Mouse (Mus musculus): Measurements from ENCODE around the gene Camkk1.

DNA sequence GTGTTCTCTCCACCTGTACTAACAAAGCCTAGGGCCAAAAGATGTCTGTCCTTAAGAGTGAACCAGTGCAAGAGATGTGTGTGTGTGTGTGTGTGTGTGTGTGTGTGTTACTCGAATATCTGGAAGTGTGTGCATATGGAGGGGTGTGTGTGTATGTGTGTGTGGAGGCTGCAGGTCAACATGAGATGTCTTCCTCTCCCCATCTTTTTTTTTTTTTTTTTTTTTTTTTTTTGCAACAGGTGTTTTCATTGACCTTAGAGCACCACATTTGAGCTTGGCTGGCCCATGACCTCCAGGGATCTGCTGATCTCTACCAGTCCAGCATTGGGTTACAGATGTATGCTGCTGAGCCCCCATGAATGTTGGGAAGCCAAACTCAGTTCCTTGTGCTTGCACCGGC lies 22.0 kb upstream of the Camkk1 start:
- TF ChIP-seq RCOR1 (IDR thresholded peaks at IDR 0.05; ENCODE audit: low read depth, low read length): no peak
- no peak for TF ChIP-seq CTCF (IDR thresholded peaks at IDR 0.05 in 2 of 3, conservative IDR thresholded peaks at IDR 0.05 in 1 of 3; ENCODE audit: control insufficient read depth in 1 of 3, insufficient read depth in 1 of 3, low read depth in 2 of 3, low read length in 3 of 3, poor library complexity in 1 of 3, severe bottlenecking in 1 of 3)
- no peak for TF ChIP-seq ZKSCAN1 (IDR thresholded peaks at IDR 0.05; ENCODE audit: low read depth, low read length)
- TF ChIP-seq POLR2A (IDR thresholded peaks at IDR 0.05; ENCODE audit: control insufficient read depth in 1 of 2, insufficient read depth in 1 of 2, low read depth in 1 of 2, low read length in 2 of 2, poor library complexity in 1 of 2): no peak
- TF ChIP-seq TCF12 (IDR thresholded peaks at IDR 0.05; ENCODE audit: low read depth, low read length): no peak
- no peak for TF ChIP-seq EP300 (IDR thresholded peaks at IDR 0.05; ENCODE audit: low read depth in 1 of 2, low read length in 2 of 2)
- no peak for TF ChIP-seq ZMIZ1 (IDR thresholded peaks at IDR 0.05; ENCODE audit: low read depth, low read length)
- TF ChIP-seq UBTF (IDR thresholded peaks at IDR 0.05; ENCODE audit: borderline replicate concordance, insufficient read depth, low read depth, low read length): no peak
- TF ChIP-seq USF1 (IDR thresholded peaks at IDR 0.05; ENCODE audit: low read depth, low read length): no peak
- TF ChIP-seq ETS1 (IDR thresholded peaks at IDR 0.05; ENCODE audit: low read depth, low read length): no peak
- no peak for TF ChIP-seq GATA1 (IDR thresholded peaks at IDR 0.05; ENCODE audit: low read depth, low read length)
- no peak for TF ChIP-seq CHD1 (IDR thresholded peaks at IDR 0.05; ENCODE audit: low read depth, low read length)
- TF ChIP-seq KAT2A (conservative IDR thresholded peaks at IDR 0.05; ENCODE audit: low read depth, low read length): no peak
- no peak for TF ChIP-seq MAX (IDR thresholded peaks at IDR 0.05; ENCODE audit: low read length)
